Mouse (Mus musculus): ENCODE data around the gene Mastl.

Mastl gene

DNA sequence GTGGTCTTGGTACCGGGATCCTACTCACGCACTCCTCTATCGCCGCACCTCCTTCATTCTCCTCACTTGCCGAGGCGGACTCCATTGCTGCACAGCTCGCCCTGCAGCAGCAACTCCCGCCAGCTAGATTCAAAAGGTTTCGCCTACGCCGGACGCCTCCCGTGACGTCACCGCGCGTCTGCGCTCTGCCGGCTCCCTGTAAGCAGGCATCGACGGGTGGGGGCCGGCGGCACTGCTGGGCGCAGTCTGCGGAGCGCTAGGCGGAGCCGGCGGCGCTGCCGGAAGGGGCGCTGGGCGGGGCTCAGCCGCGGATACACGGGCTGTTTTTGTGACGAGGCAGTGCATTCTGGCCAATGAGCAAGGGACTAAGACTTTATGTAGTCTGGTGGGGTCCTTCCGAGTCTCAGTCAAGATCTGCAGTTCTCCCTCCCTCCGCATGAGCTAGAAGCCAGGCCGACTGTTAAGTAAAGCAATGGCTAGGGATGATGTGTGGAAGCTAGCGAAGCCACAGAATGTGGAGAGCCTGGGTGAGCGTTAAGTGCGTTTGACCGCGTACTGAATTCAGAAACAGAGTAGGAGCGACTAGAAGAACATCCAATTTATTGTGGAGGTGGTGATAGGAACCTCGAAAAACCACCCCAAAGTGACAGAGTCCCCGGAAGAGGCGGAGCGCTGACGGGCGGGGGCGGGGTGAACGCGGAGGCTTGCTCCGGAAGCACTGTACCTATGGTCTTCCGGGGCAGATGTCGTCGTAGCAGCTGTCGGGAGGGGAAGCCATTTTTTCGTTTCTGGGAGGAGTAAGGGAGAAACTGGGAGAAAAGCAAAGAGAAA, at the start of gene Mastl, which contains the start of gene Yme1l1:
TSS of gene Mastl (minus strand) at position 248 of the 831 bp plus-strand sequence.
TSS of gene Yme1l1 (plus strand) at position 593 of the 831 bp plus-strand sequence.
- peak; percentile 100 for DNase-seq

DNA sequence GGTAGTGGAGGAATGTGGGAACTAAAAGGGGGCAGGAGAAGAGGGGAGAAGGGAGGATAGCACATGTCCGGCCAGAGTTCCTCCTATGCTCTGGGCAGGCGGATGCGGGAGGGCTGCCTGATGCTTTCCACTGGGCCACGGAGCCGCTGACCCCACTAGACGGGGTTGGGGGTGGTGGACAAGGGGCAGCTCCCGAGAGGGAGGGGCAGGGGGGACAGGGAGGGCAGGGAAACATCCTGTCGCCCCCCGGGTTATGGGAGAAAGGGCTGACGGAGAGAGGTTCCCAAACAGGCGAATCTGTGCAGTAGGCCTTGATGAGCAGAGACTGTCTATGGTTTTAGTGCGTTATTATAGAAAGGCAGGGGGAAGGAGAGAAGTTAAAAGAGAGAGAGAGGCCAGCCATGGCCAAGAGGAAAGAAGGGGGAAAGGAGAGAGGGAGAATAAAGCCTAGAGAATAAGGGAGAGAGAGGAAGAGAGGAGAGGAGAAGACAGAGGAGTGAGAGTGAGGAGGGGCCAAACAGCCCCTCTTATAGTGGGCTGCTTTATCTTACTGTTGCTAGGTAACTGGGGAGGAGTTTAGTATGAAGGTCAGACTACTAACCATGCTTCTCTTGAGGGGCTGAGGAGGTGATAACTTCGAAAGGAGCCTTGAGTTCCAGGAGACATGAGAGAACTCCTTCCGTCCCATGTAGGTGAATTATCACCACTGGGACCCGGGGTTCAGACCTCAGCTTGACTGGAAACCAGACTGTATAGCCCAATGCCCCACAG, 47.3 kb upstream of the Mastl start:
- peak; percentile 82 for DNase-seq

DNA sequence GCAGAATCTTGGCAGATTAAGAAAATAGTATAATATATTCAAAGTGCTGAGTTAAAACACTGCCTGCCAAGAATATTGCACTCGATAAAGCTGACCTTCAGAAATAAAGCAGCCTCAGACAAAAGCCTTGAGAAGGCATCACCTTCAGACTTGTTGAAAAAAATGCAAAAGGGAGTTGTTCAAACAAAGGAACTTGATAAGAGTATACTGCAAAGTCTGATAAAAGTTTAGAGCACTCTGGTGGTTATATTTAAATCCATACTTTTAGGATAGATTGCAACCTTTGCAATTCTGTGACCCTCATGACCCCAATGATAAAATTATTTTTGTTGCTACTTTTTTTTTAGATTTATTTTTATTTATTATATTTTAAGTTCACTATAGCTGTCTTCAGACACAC, 45.2 kb upstream of the Mastl start:
- no peak for DNase-seq

DNA sequence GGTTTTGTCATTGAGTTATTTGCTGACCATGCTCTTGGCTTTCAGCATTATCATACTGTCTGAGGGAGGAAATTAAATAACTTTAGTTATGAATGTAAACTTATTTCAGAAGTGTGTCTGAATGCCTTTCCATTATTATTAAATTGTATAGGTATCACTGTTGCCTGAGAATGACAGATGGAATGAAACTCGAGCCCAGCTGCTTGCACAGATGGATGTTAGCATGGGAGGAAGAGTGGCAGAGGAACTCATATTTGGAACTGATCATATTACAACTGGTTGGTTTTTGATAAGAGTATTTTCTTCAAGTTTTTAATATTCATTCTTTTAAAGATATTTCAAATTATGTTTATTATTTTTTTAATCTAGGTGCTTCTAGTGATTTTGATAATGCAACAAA, 38.5 kb upstream of the Mastl start:
- no peak for DNase-seq

DNA sequence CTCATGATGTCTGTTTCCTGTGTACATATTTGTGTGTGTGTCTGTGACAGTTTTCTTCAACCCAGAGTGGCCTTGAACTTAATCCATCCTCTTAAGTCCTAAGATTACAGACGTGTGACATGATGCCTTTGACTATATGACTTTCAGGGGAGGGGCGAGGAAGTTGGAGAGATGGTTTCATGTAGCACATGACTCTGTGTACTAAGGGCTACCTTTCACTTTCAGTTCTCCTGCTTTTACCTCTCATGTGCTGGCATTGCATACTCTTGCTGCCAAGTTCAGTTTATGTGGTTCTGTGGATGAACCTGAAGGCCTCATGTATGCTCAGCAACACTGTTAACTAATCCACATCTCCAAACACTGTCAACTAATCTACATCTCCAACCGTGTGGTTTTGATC, 16.5 kb upstream of the Mastl start:
- DNase-seq, result no peak

DNA sequence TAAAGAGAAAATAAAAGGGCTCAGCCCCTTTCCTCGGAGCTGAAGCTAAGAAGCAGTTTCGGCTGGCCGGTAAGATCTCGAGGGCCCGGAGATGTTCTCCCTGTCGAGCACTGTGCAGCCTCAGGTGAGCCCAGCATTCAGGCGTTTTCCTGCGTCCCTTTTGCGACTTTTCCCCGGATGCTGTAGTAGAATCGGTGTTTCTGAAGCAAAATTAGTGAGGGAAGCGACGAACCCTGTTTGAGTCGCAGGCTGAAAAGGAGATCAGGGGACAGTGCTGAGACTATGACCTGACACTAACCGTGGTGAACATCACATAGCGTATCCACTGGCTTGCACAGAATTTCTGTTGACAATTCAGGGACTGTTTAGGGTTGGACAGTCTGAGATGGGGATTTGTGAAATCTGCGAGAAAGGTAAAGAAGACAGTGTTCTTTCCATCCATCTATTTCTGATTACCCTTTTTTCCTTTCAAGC, 821 bp upstream of the Mastl start:
- no peak for DNase-seq

DNA sequence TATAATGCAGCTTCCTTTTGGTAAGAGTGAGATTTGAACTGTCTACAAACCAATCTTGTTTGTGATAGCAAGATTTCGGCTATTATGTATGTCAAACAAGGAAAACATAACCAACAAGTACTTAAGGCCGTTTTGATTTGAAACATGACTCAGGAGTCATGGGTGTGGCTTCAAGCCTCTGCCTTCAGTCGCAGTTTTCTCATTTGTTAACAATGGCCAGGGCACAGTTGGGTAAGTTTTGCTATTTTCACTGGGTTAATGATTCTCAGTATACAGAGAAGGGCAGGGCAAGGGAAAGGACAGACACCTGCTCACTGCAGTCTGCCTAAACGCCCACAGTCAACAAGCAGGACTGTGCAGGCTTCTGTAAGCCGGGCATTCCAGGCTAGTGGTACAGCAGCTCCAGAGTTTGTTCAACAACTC, 614 bp downstream of the Mastl start:
- DNase-seq, result no peak

DNA sequence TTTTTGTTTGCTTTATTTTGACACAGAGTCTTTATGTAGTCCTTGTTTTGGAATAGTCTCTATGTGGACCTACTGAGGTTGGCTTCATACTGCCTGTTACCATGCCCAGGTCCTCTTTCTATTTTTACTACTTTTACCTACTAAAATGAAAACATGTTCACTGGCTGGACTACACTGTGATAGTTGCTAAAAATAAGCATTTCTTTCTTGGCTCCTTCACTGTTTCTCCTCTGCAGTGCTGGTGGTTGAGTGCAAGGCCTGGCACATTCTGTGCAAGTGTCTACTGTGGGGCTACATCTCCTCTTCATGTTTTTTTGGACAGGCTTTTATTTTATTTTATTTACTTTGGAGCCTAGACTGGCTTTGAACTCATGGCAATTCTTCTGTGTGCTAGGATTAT, 36.3 kb downstream of the Mastl start:
- no peak for DNase-seq

DNA sequence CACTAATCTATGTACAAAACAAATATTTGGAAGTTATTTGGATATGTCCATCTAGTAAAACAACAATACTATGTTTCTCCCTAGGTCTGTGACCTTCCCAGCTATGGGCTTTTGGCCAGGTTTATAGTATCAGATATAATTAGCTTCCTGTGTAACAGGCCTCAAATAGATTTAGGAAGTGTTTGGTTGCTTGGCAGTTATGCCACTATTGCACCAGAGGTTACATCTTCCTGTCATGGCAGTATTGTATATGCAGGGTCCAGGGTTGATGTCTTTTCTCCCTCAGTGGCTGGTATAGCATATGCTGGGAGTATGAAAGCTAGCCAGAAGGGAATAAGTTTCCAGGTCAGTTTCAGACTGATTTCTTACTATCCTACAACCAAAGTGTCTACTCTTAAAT, 53.6 kb downstream of the Mastl start:
- DNase-seq, result no peak

DNA sequence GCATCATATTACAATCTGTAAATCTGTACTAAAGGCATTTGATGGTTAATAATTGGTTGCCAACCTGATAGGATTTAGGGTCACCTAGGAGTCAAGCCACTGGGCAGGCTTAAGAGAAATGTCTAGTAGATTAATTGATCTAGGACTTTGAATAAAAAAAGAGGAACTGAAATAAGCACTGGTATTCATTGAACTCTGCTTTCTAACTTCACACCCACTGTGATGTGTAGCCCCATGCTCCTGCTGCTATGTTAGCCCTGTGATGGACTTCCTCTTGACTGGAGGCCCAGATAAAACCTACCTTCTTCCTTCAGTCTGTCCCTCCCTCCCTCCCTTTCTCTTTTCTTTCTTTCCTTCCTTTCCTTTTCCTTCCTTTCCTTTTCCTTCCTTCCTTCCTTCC, 58.8 kb downstream of the Mastl start:
- DNase-seq, result no peak

DNA sequence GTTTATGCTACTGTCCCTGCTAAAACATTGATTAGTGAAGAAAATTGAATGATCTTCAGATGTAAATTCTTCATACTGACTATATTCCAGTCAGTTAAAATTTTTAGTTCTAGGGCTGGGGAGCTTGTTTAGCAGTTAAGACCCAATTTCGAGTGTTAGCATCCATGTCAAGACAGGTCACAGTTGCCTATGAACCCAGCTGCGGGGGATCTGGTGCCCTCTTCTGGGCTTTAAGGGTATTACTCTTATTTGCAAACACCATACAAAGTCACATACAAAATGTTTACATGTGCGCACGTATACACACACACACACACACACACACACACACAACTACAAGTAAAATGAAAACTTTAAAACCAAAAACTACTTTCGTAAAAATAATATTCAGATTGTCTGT, 63.6 kb downstream of the Mastl start:
- no peak for DNase-seq

DNA sequence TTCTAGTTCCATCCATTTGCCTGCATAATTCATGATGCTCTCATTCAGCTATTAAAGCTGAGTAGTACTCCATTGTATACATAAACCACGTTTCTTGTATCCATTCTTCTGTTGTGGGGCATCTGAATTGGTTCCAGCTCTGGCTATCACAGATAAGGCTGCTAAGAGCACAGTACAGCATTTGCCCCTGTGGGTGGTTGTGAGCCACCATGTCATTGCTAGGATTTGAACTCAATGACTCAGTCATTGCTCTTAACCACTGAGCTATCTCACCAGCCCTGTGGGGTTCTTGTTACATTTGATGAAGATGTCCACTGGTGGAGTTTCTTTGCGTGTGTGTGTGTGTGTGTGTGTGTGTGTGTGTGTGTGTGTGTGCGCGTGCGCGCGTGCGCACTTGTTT, 71.3 kb downstream of the Mastl start:
- no peak for DNase-seq

DNA sequence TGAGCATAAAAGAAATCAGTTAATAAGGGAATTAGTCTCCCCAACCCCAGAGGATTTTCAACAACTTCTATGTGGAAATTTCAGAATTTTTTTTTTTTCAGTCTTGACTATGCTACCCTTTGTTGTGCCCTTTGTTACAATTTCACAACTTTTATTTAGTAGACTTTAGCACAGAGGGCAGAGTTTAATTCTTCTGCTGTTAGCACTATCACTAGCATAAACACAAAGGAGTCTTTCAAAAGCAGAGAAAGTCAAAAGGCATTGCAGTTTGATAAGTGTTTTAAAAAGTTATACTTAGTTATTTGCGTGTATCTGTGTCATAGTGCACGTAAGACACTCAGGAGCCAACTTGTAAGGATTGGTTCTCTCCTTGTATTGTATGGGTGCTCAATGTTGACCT, 77.2 kb downstream of the Mastl start:
- no peak for DNase-seq

DNA sequence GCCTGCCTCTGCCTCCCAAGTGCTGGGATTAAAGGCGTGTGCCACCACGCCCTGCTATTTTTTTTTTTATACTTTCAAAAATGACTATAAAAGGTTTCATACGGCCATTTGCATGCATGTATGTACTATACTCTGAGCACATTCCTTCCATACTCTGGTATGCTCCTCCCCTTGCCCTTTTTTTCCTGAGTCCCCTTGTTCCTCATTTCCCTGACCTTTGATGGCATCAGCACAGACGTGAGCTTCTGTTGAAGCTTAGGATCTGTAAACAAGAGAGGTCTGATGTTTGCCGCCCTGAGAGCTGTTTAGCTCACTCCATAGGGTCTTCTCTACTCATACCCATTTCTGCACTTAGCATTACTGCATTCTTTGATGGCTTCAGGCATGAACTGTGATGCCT, 78.1 kb downstream of the Mastl start:
- no peak for DNase-seq

DNA sequence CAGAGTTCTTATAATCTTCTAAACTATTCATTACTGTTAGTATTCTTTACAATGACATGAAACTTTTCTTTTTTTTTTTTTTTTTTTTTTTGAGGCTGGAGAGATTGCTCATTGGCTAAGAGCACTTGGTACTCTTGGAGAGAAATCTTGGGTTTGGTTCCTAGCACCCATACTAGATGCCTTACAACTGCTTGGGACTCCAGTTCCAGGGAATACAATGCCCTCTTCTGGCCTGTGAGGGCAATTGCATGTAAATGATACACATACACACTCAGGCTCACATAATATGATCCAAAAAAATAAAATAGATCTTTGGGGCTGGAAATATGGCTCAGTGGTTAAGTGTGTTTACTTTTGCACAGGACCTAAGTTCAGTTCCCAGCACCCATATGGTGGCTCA, 79.0 kb downstream of the Mastl start:
- no peak for DNase-seq

DNA sequence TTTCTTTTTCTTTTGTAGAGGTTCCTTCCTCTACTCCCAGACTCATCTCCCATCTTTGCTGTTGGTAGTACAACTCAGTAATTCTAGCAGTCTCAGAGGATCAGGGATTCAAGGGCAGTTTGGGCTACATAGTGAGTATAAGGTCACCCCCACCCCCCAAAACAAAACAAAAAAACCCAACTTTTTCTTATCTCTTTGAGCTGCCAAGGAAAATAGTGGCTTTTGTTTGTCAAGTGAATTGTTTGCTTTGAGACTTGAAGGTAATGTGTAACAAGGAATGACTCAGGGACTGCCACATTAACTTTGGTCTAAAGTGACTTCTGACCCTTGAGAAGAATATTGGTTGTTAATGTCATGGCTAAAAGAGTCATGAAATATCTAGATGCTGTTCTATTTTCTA, 80.0 kb downstream of the Mastl start:
- DNase-seq, result no peak

DNA sequence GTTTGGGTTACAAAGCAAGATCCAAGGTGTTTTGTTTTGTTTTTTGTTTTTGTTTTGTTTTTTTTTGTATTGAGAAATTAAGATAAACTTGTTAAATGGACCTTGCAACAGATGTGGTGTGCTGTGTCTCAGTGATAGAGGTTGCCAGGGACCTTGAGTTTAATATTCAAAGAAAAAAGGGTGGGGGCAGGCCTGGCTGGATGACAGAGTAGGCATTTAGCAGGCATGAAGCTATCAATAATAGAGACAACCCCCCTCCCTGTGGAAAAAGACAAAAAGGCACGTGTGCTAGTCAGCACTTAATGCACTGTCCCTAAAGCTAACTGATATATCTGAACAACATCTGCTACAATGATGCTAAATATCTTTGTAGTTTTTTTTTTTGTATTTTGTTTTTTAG, 84.4 kb downstream of the Mastl start:
- peak; percentile 50 for DNase-seq

DNA sequence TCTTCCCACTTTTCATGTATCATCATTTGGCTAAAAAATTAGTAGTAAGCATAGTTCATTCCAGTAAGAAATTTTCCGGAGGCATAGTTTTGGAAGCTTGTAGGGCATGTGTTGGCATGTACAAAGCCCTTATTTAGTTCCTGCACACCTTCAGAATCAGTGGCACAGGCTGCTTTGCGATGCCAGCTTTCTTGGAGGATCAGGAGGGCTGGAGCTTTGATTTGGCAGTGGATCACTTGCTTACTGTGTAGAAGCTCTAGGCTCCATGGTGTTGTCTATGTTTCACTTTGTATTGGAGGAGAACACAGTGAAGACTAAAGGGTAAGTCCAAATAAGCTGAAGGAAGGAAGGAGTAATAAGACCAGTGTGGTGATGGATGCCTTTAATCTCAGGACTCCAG, 85.3 kb downstream of the Mastl start:
- peak; percentile 84 for DNase-seq

DNA sequence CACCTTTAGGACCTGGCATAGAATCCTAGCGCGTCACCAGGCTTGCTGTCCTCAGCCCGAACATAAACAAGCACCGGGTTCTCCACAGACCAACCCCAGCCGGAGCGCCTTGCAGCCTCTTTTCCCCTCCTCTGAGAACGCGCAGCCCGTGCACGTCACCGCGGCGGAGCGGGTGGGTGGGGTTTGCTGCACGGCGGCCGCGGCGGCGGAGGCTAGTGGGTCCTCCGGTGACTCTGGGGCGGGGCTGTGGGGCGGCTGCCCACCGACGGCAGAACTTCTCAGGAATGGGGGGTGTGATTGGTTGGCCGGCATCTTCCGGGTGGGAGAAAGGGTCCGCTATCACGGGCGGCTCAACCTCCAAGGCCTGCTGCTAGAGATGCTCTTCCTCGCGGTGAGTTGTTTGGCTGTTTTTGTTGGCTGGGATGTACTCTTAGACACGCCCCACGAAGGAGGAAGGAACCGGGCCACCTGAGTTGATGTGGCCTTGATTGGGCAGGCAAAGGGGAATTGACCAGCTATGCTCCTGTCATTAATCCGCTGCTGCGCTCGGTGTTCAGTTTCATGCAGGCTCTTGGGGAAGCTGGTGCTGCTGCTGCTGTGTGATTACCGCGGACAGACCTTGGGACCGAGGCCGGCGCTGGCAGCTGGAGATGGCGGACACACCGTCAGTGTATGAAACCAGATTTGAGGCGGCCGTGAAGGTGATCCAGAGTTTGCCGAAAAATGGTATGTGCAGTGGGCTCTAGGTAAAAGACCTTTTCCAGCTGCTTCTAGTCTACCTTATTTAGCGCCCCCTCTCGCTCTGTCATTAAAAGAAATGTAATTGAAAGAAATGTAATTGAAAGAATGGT, 86.7 kb downstream of the Mastl start:
- DNase-seq, result peak; percentile 100

DNA sequence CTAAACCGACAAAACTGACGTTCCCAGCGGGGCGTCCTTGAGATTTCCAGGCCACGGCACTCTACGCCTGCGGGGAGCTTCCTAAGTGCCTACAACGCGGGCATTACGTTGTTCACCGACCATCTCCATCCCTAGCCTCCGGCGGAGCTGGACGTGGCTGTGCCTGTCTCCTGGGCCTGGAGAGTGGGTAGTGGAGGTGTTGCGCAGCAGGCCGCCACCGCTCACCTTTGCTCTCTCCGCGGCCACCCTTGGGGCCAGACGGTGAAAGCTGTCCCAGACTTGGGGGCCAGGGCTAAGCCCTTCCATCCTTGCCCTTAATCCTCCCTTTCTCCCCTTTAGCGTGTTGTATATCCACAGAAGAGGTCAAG, 87.5 kb downstream of the Mastl start:
- no peak for DNase-seq

DNA sequence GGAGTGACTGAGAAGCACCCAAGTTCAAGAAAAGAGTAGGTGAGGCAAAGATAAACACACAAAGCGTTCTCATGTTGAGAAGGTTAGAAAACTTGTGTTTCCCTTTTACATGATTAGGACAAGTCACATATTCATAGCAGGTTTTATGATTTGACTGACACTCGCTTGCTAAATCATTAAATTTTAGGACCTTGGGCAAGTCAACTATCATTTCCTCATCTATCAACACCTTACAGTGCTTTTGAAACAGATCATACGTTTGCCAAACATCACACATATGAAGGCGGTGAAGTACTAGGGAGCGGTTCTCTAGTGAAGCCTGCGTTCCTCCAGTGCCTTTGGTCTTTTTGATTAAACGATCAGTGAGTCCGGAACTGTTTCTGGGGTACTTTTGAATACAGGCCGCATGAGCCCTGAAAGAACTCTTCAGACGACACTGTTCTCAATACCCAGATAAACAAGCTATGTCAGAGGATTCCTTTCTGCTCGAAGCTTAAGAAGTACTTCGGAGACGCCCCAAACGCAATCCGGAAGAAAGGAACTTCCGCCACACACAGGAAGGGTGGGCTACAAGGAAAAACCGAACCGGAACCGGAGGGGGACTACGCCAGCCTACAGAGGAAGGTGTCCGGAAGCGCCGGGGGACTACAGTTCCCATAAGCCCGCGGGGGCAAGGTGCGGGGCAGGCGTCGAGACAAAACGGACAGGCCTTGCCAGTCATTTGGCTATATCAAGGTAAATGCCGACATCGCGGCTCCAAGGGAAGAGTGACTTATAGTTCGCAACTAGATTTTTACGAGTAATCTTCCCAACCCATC, 88.1 kb downstream of the Mastl start, which contains the start of gene Acbd5:
TSS of gene Acbd5 (plus strand) at position 616 of the 818 bp plus-strand sequence.
- DNase-seq, result peak; percentile 100

Data from heart, adult 11 months (tissue).